Mouse (Mus musculus) heart, postnatal 0 days (tissue): ENCODE data around the gene Kcnma1.

ENCODE experiments used
- CTCF ChIP-seq: IDR thresholded peaks from 2 replicates; pipeline ENCODE4 v1.5.1; 2016; ENCODE audit warnings: antibody characterized with exemption, control low read depth, low read depth
- EP300 ChIP-seq: IDR thresholded peaks from 2 replicates; pipeline ENCODE4 v1.6.1; 2016; ENCODE audit warnings: antibody characterized with exemption, low read depth

DNA sequence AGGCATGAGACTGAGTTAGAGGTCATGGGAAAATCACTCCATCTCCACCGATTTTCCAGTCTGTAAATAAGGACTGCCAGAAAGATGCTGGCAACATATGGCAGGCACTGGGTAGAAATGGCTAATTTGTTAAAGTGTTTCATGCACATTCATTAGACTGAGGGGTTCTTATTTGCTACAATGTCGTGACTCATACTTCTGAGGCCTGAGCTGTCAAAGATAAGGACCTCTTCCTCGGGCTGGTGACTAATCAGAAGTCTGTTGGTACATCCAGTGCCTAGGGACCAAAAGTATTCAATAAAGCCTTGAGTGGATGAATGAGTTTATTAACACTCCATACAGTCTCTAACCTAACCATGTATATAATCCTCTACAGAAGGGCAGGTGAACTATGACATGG is 440.9 kb downstream of the Kcnma1 start:
- TF ChIP-seq CTCF (no peak), EP300 (no peak)
